Mouse (Mus musculus) layer of hippocampus, adult 18-20 months (tissue): ENCODE data around the gene Depdc7. TPM values are rescaled to one million over a fixed set of nuclear protein-coding genes. Genes with fewer than 3 reads are reported as not detected.

Experiments
- DNase-seq, 2 experiments: peaks; one replicate each; pipeline ENCODE4 v3.0.0; 2022; ENCODE audit warnings: low spot score in 2 of 2
- long read RNA-seq: library from polyadenylated mRNA; stranded (forward); transcript quantifications from one replicate; pipeline ENCODE4 v2.0.0, GENCODE M21; 2021
- total RNA-seq, 2 experiments: library from RNA; stranded (reverse); gene quantifications; 2 replicates each; pipeline ENCODE4 v1.2.3; 2021

Gene Depdc7
- 1 to 10 TPM; 2.8 to 3.9 TPM for total RNA-seq
- long read RNA-seq, partial matches to known transcripts: 0 of 2 reads
- long read RNA-seq, other reads (novel, unspliced or antisense): 2 of 2 reads

- DNase-seq: peak; percentile 69 to 89
These were observed at the start of gene Depdc7 for GRCm38 (mm10) chr2:104742741-104743064. Gene Depdc7, minus strand, starts transcription at chr2:104742878.

- DNase-seq: peak in 1 of 2 experiments; percentile 42
These were observed 32.1 kb upstream of the Depdc7 start for GRCm38 (mm10) chr2:104774763-104775162.

- no peak for DNase-seq
These were observed 26.0 kb upstream of the Depdc7 start for GRCm38 (mm10) chr2:104768697-104769096.

- no peak for DNase-seq
These were observed 21.3 kb upstream of the Depdc7 start for GRCm38 (mm10) chr2:104764018-104764417.

- no peak for DNase-seq
These were observed 20.5 kb upstream of the Depdc7 start for GRCm38 (mm10) chr2:104763134-104763703.

GRCm38 (mm10) chr2:104750611-104751010 is 7.9 kb upstream of the Depdc7 start:
- no peak for DNase-seq

GRCm38 (mm10) chr2:104748652-104749183 is 6.0 kb upstream of the Depdc7 start:
- DNase-seq: no peak

- DNase-seq: no peak
These were observed 3.6 kb upstream of the Depdc7 start for GRCm38 (mm10) chr2:104746251-104746650.

- no peak for DNase-seq
These were observed 1.3 kb upstream of the Depdc7 start for GRCm38 (mm10) chr2:104743971-104744370.

GRCm38 (mm10) chr2:104743160-104743559 is 482 bp upstream of the Depdc7 start:
- DNase-seq: no peak

GRCm38 (mm10) chr2:104741896-104742740 is 560 bp downstream of the Depdc7 start:
- DNase-seq: no peak

GRCm38 (mm10) chr2:104741015-104741758 is 1.5 kb downstream of the Depdc7 start:
- DNase-seq: no peak

GRCm38 (mm10) chr2:104740248-104740949 is 2.3 kb downstream of the Depdc7 start:
- DNase-seq: no peak

- no peak for DNase-seq
These were observed 3.0 kb downstream of the Depdc7 start for GRCm38 (mm10) chr2:104739691-104740090.

- DNase-seq: no peak
These were observed 6.4 kb downstream of the Depdc7 start for GRCm38 (mm10) chr2:104736241-104736640.

- DNase-seq: no peak
These were observed 10.0 kb downstream of the Depdc7 start for GRCm38 (mm10) chr2:104732562-104733256.

GRCm38 (mm10) chr2:104732033-104732444 is 10.6 kb downstream of the Depdc7 start:
- DNase-seq: no peak

GRCm38 (mm10) chr2:104727369-104727768 is 15.3 kb downstream of the Depdc7 start:
- DNase-seq: no peak

- no peak for DNase-seq
These were observed 20.7 kb downstream of the Depdc7 start for GRCm38 (mm10) chr2:104722021-104722420.

- no peak for DNase-seq
These were observed 24.9 kb downstream of the Depdc7 start for GRCm38 (mm10) chr2:104717827-104718226.
